Mouse (Mus musculus): ENCODE data around the gene Paxx.

Gene Paxx

GRCm38 (mm10) chr2:25480541-25480940, 19.6 kb upstream of the Paxx start:
- DNase-seq, result no peak

GRCm38 (mm10) chr2:25479551-25480311, 18.8 kb upstream of the Paxx start:
- no peak for DNase-seq

- no peak for DNase-seq
Observed at GRCm38 (mm10) chr2:25477967-25478675, 17.2 kb upstream of the Paxx start.

GRCm38 (mm10) chr2:25477541-25477940, 16.6 kb upstream of the Paxx start:
- DNase-seq, result no peak

- DNase-seq, result no peak
Observed at GRCm38 (mm10) chr2:25472550-25472949, 11.7 kb upstream of the Paxx start.

GRCm38 (mm10) chr2:25469969-25470368, 9.1 kb upstream of the Paxx start, which contains the start of gene Ptgds:
Ptgds (minus strand) TSS chr2:25470046.
- no peak for DNase-seq

- no peak for DNase-seq
Observed at GRCm38 (mm10) chr2:25468962-25469915, 8.3 kb upstream of the Paxx start.

- no peak for DNase-seq
Observed at GRCm38 (mm10) chr2:25467606-25468303, 6.9 kb upstream of the Paxx start.

- no peak for DNase-seq
Observed at GRCm38 (mm10) chr2:25465816-25466635, 5.1 kb upstream of the Paxx start.

- no peak for DNase-seq
Observed at GRCm38 (mm10) chr2:25465256-25465655, 4.4 kb upstream of the Paxx start.

- DNase-seq, result no peak
Observed at GRCm38 (mm10) chr2:25463630-25464029, 2.7 kb upstream of the Paxx start.

GRCm38 (mm10) chr2:25461407-25461806, 513 bp upstream of the Paxx start:
- DNase-seq, result no peak

- DNase-seq, result peak; percentile 30
Observed at GRCm38 (mm10) chr2:25460135-25460534, 759 bp downstream of the Paxx start.

- no peak for DNase-seq
Observed at GRCm38 (mm10) chr2:25458911-25459310, 2.0 kb downstream of the Paxx start.

- no peak for DNase-seq
Observed at GRCm38 (mm10) chr2:25457022-25457896, 3.6 kb downstream of the Paxx start.

GRCm38 (mm10) chr2:25456205-25456953, 4.5 kb downstream of the Paxx start, which contains the start of gene Clic3:
Clic3 (plus strand) TSS chr2:25456838.
- DNase-seq, result no peak

GRCm38 (mm10) chr2:25452951-25453350, 7.9 kb downstream of the Paxx start:
- DNase-seq, result no peak

GRCm38 (mm10) chr2:25450853-25451647, 9.8 kb downstream of the Paxx start:
- DNase-seq, result no peak

GRCm38 (mm10) chr2:25442682-25443081, 18.2 kb downstream of the Paxx start:
- DNase-seq, result no peak
